Mouse (Mus musculus) testis, postnatal 14 days (tissue): ENCODE results near the gene Adgrf5.
A peak's percentile ranks its signal among the peaks of the same experiment; 100 is the strongest.
"Not testable (repeated sequence)": the region's sequence is repeated elsewhere in the genome, so short reads cannot be mapped to it uniquely, and the experiment has no call there.

Experiments
- DNase-seq: peaks from one replicate; pipeline ENCODE4 v3.0.0; 2021; ENCODE audit warnings: low spot score

The Adgrf5 gene

DNA sequence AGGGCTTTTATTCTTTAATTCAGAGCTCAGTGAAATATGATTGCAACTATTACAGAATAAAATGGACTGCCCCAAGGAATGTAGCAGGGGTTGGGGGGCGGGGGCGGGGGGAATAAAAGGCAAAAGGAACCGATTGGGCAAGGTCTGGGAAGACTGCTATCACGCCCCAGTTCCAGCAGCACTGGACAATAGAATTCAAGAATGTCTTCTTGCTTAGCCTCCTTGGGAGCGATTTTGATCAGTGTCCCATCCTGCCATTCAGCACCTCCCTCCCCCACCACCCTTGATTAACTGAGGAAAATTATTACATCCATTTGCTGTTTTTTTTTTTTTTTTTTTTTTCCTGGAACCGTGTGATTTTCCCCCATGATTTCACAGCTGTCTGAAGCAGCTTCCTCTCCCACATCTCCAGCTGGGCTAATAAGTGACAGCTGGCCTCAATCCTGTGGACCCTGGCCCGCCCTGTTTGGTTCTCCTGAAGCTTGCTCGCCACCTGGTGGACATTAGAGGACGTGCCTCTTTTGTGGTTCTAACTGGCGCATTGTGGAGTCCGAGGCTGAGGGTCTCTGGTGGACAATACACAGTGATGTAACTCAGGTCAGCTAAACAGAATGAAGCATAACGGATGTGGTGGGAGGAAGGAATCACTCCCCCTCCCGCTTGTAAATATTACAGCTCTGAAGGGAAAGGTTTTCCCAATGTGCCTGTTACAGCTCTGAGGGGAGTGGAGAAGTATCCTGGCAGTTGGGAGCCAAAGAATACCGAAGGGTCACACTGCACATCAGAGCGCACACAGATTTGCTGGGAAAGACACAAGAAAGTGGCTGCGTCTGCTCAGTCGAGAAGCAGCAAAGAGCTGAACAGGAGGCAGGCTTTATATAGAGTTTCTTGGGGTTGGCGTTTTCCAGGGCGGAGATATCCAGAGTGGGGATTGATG is 100.3 kb downstream of the Adgrf5 start:
- peak; percentile 69 for DNase-seq

- no peak for DNase-seq
Observed at GRCm38 (mm10) chr17:43470039-43470438, 109.8 kb downstream of the Adgrf5 start.

GRCm38 (mm10) chr17:43472558-43472957 is 112.3 kb downstream of the Adgrf5 start:
- DNase-seq = no peak

GRCm38 (mm10) chr17:43474775-43475174 is 114.5 kb downstream of the Adgrf5 start:
- no peak for DNase-seq

- DNase-seq = no peak
Observed at GRCm38 (mm10) chr17:43477621-43478020, 117.4 kb downstream of the Adgrf5 start.

DNA sequence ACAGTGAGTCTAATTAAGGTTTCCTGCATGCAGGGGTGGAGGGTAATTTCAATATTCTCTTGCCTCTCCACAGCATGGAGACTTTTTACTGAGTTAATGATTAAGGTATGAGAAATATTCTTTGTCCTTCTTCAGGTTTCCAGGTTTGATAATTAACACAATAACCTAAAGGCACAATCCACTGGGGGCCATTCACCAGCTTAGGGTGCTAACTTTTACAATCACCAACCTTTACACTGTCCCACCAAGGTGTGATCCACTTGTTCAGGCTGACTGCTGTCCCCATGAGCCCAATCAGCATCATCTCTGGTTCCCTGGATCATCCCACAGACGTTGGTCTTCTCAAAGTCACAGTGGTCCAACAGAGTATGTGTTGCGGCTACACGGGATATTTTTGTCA is 125.7 kb downstream of the Adgrf5 start:
- DNase-seq = no peak

- DNase-seq = no peak
Observed at GRCm38 (mm10) chr17:43488439-43489151, 128.3 kb downstream of the Adgrf5 start.

DNA sequence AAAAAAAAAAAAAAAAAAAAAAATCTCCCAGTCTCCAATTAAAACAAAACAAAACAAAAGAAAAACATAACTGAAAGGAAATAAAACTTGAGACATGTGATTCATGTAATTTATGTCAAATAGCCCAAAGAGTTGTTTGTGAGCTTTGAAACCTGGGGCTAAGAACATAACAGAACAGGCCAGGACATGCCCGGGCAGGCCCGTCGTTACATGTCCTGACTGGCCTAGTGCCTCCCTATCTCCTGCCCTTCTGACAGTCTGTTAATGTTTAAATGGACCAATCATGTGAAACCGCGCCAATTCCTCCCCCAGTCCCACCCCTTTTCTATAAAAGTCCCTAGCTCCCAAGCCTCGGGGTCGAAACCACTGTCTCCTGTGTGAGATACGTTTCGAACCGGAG is 130.1 kb downstream of the Adgrf5 start:
- DNase-seq = not testable (repeated sequence)

DNA sequence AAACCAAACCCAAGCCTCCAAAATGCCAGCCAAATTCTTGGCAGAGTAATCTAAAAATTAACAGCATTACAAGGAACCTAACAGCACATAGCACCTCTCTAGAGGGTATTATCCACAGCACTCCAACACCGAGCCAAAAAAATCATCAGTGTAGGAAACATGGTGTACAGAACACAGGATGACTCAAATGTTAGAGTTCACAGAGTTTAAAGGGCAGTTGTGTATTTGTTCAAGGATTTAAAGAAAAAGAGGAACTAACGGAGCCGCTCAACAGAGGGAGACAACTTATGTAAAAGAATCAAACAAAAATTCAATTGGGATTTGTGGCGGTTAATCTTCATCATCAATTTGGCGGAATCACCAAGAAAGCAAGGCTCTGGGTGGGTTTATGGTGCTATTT is 135.3 kb downstream of the Adgrf5 start:
- DNase-seq = no peak

- DNase-seq = no peak
Observed at GRCm38 (mm10) chr17:43497521-43497920, 137.3 kb downstream of the Adgrf5 start.

DNA sequence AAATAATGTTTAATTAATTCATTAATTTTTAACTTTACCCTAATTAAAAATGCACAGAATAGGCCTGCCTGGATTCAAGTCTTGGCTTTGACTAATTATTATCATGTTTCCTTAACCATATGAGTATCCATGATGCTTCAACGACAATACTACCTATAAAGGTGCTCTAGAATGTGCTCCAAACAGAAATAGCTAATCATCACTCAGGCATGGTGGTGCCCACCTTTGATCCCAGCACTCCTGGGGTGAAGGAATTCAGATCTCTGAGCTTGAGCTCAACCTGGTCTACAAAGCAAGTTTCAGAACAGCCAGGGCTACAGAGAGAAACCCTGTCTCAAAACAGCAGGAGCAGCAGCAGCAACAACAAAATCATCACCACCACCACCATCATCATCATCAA is 140.3 kb downstream of the Adgrf5 start:
- no peak for DNase-seq

DNA sequence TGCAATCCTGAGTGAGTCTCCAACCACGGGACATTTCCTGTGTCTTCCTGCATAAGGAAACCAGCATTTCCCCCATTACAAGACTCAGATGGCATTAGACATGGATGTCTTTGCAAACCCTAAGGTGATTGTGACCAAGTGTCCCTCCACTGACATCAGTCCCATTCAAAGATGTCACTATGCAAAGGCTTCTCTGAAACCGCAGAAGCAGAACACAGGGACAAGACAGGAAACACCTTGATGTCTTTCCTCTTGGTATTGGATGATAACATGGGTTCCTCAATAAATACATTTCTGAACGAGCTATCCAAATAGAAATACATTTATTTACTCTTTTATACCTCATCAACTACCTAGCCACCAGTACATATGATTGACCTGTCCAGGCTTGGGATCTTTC is 141.0 kb downstream of the Adgrf5 start:
- DNase-seq = no peak

DNA sequence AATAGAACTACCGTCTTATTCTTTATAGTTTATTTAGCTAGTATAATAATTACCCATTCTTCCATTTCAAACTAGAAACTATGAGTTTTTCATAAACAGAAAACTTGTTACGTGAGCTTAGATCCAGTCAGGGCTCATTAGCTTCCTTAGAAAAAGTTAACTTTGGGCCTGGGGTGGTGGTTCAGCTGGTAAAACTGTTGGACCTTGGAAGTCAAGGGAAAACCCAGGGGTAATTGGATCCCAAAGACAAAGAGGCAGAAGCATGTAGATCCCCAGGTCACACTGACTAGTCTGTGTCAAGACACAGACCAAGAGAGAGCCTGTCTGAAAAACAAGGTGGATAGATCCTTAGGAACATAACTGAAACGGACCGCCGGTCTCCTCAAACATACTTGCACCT is 141.4 kb downstream of the Adgrf5 start:
- no peak for DNase-seq

DNA sequence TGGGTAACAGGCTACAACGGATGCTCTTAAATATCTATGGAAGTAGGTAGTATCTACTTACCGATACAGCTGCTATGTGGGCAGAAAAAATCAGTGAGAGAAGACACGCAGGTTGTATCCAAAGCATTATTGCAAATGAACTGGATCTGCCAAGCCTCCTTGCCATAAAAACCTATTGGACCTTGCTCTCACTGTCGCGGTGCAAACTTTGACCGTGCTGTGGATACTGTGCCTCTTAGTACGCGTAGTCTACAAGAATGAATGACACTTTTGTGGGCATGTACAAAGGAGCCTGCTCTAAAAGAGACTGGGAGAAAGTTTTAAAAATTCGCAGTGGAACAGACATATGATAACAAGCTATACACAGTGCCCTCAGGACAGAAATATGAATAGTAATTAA is 142.3 kb downstream of the Adgrf5 start, which contains the start of gene Mep1a:
Mep1a (minus strand) TSS at position 221 of the 400 bp plus-strand sequence.
- no peak for DNase-seq

DNA sequence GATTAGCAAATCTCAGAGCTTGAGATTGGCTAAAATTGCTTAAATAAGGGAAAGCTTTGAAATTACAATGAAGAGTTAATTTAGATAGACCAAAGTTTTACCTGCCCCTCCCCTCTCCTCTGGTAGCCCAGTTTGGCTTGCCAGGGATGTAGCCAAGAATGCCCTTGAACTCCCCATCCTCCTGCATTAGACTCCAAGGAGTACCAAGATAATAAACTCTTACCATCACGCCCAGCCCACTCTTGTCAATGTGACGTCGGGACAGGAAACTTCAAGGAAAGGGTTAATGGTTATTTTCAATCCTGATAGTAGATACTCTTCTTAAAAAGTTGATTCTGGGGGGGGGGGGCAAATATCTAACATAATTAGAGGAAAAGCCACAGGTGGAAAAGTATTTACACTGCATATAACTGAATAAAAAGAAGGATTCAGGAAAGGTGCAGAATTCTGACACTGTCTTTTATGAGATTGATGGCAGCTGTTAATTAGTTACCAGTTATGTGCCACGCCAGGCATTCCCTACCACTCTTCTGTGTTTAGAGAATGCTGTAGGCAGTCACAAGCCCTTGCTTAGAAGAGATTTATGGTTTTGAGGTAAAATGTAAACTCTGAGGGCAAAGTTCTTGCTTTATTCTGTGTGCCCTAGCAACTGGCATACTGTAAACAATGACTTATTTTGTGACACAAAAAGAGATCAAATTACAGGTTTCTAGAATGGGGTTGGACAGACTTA is 143.8 kb downstream of the Adgrf5 start:
- no peak for DNase-seq

DNA sequence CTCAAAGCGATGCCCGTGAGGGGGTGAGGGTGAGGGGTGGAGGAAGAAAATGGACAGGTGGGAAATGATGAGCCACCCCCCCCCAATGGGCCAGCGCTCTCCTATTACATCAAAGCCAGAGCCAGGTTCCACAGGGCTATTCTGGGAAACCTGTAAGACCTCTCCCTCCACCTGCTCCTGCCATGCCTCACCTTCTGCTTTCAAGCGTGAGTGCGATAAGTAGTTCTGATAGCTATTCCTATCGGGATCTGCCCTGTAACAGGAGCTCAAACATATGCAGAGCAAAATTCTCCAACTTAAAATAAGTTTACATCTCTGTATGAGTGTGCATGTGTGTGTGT is 144.3 kb downstream of the Adgrf5 start:
- DNase-seq = no peak
